Mouse (Mus musculus) E14TG2a.4 (cell line): Measurements from ENCODE around the gene Tor1b.

Experiments
- H3K27me3 ChIP-seq: 2 replicates; pipeline ENCODE4 v1.6.1; 2014; ENCODE audit warnings: low read length, control low read depth; ENCODE audit not compliant: insufficient read depth
- H3K36me3 ChIP-seq: 2 replicates; pipeline ENCODE4 v1.6.1; 2014; ENCODE audit warnings: low read length, control low read depth; ENCODE audit not compliant: insufficient read depth
- H3K4me1 ChIP-seq: replicated peaks from 2 replicates; pipeline ENCODE4 v1.6.1; 2014; ENCODE audit warnings: low read depth, low read length, control low read depth
- H3K4me3 ChIP-seq: replicated peaks from 2 replicates; pipeline ENCODE4 v1.5.1; 2014; ENCODE audit warnings: mild to moderate bottlenecking, low read length
- H3K9me3 ChIP-seq: 2 replicates; pipeline ENCODE4 v1.6.1; 2014; ENCODE audit warnings: low read length, control low read depth
- CTCF ChIP-seq: conservative IDR thresholded peaks from 2 replicates; pipeline ENCODE4 v1.5.1; 2014; ENCODE audit warnings: low read length
- NANOG ChIP-seq: IDR thresholded peaks from 2 replicates; pipeline ENCODE4 v1.6.1; 2014; ENCODE audit warnings: borderline replicate concordance, low read length, mixed read lengths
- POU5F1 ChIP-seq: IDR thresholded peaks from 2 replicates; pipeline ENCODE4 v1.6.1; 2014; ENCODE audit warnings: low read length, borderline replicate concordance

The Tor1b gene

GRCm38 (mm10) chr2:30962570-30963254, 10.0 kb downstream of the Tor1b start:
- Histone ChIP-seq H3K36me3 (peaks cover 88% of the 10 kb centered on the region), H3K4me3 (no peak overlapping the region), H3K9me3 (no peaks in the 10 kb centered on the region), H3K4me1 (peaks cover 83% of the 10 kb centered on the region), H3K27me3 (no peaks in the 10 kb centered on the region)
- no peak for TF ChIP-seq NANOG

- peaks cover 67% of the 10 kb centered on the region for H3K36me3 ChIP-seq
Observed at GRCm38 (mm10) chr2:30965627-30966026, 12.9 kb downstream of the Tor1b start.

GRCm38 (mm10) chr2:30966826-30967225, 14.1 kb downstream of the Tor1b start:
- no peak for TF ChIP-seq CTCF
- no peak for TF ChIP-seq POU5F1
- TF ChIP-seq NANOG = no peak
- Histone ChIP-seq H3K36me3 (peaks cover 62% of the 10 kb centered on the region), H3K27me3 (no peaks in the 10 kb centered on the region), H3K4me3 (peak overlapping the region; percentile 98), H3K9me3 (no peaks in the 10 kb centered on the region), H3K4me1 (peaks cover 49% of the 10 kb centered on the region)

More at GRCm38 (mm10) chr2:30965627-30966026, 12.9 kb downstream of the Tor1b start:
- no peak overlapping the region for H3K4me3 ChIP-seq
- H3K4me1 ChIP-seq = peaks cover 61% of the 10 kb centered on the region
- no peaks in the 10 kb centered on the region for H3K9me3 ChIP-seq
- TF ChIP-seq POU5F1 = no peak
- no peak for TF ChIP-seq NANOG
- no peak for TF ChIP-seq CTCF
- no peaks in the 10 kb centered on the region for H3K27me3 ChIP-seq

- H3K9me3 ChIP-seq = no peaks in the 10 kb centered on the region
- no peak for TF ChIP-seq NANOG
- TF ChIP-seq CTCF = peak; percentile 17; the same call in 1 of the 2 replicates
- TF ChIP-seq POU5F1 = no peak
Observed at GRCm38 (mm10) chr2:30967352-30968327, 14.9 kb downstream of the Tor1b start, which contains the start of gene Tor1a. TSS of gene Tor1a (minus strand) at chr2:30967933.

GRCm38 (mm10) chr2:30981790-30982513, 29.2 kb downstream of the Tor1b start, which contains the start of the genes BC005624 and Usp20:
TSS of gene BC005624 (minus strand) at chr2:30982201.
TSS of gene Usp20 (plus strand) at chr2:30982279.
- Histone ChIP-seq H3K4me3 (peak within 1 kb of the TSS; percentile 99), H3K4me1 (peaks cover 44% of the 10 kb centered on the region), H3K36me3 (peaks cover 45% of the 10 kb centered on the region), H3K9me3 (no peaks in the 10 kb centered on the region), H3K27me3 (no peaks in the 10 kb centered on the region)
- TF ChIP-seq NANOG (no peak), CTCF (no peak), POU5F1 (no peak)

More at GRCm38 (mm10) chr2:30967352-30968327, 14.9 kb downstream of the Tor1b start, which contains the start of gene Tor1a:
- peak within 1 kb of the TSS; percentile 98 for H3K4me3 ChIP-seq
- no peaks in the 10 kb centered on the region for H3K27me3 ChIP-seq
- peaks cover 41% of the 10 kb centered on the region for H3K4me1 ChIP-seq
- H3K36me3 ChIP-seq = peaks cover 59% of the 10 kb centered on the region

- Histone ChIP-seq H3K4me3 (peak overlapping the region; percentile 99), H3K4me1 (peaks cover 44% of the 10 kb centered on the region), H3K9me3 (no peaks in the 10 kb centered on the region), H3K27me3 (no peaks in the 10 kb centered on the region), H3K36me3 (peaks cover 39% of the 10 kb centered on the region)
- no peak for TF ChIP-seq CTCF
- TF ChIP-seq NANOG = no peak
- no peak for TF ChIP-seq POU5F1
Observed at GRCm38 (mm10) chr2:30983024-30983423, 30.3 kb downstream of the Tor1b start.

- H3K4me1 ChIP-seq = peaks cover 47% of the 10 kb centered on the region
- H3K9me3 ChIP-seq = no peaks in the 10 kb centered on the region
- no peak for TF ChIP-seq CTCF
- no peak for TF ChIP-seq POU5F1
- no peak for TF ChIP-seq NANOG
- H3K4me3 ChIP-seq = peak overlapping the region; percentile 54
- no peaks in the 10 kb centered on the region for H3K27me3 ChIP-seq
- H3K36me3 ChIP-seq = peaks cover 19% of the 10 kb centered on the region
Observed at GRCm38 (mm10) chr2:30985111-30986020, 32.6 kb downstream of the Tor1b start.
